Mouse (Mus musculus) limb, embryonic 11.5 days (tissue): ENCODE results near the gene 1700016K19Rik. TPM values are rescaled to one million over a fixed set of nuclear protein-coding genes. Genes with fewer than 3 reads are reported as not detected.

Experiments used
- ATAC-seq: fragments of 200-750 bp; cut with Nextera tagmentation; 2 replicates; pipeline ENCODE4 v1.8.0; 2017; ENCODE audit warnings: low read depth; ENCODE audit not compliant: insufficient number of reproducible peaks, low FRiP score, low TSS enrichment
- DNase-seq: peaks from one replicate; pipeline ENCODE4 v3.0.0-alpha.2; 2015; ENCODE audit warnings: low spot score
- H3K27ac ChIP-seq: fragments of 300-500 bp; sonication (generic); replicated peaks from 2 replicates; pipeline ENCODE4 v1.5.1; 2014; ENCODE audit warnings: low read depth, mild to moderate bottlenecking, low read length
- H3K27me3 ChIP-seq: fragments of 300-500 bp; sonication (generic); 2 replicates; pipeline ENCODE4 v1.6.1; 2014; ENCODE audit warnings: mild to moderate bottlenecking, low read length, mixed read lengths; ENCODE audit not compliant: control insufficient read depth, insufficient read depth
- H3K36me3 ChIP-seq: fragments of 300-500 bp; sonication (generic); 2 replicates; pipeline ENCODE4 v1.6.1; 2014; ENCODE audit warnings: mild to moderate bottlenecking, low read length, moderate library complexity, mixed read lengths; ENCODE audit not compliant: control insufficient read depth, insufficient read depth
- H3K4me1 ChIP-seq: fragments of 300-500 bp; sonication (generic); 2 replicates; pipeline ENCODE4 v1.6.1; 2014; ENCODE audit warnings: low read length, mixed read lengths; ENCODE audit not compliant: control insufficient read depth, insufficient read depth
- H3K4me2 ChIP-seq: fragments of 300-500 bp; sonication (generic); 2 replicates; pipeline ENCODE4 v1.6.1; 2014; ENCODE audit warnings: low read depth, mild to moderate bottlenecking, moderate library complexity; ENCODE audit not compliant: severe bottlenecking
- H3K4me3 ChIP-seq: fragments of 300-500 bp; sonication (generic); 2 replicates; pipeline ENCODE4 v1.5.1; 2014; ENCODE audit warnings: low read depth, low read length
- H3K9ac ChIP-seq: fragments of 300-500 bp; sonication (generic); 2 replicates; pipeline ENCODE4 v1.6.1; 2014; ENCODE audit warnings: mild to moderate bottlenecking, low read length
- H3K9me3 ChIP-seq: fragments of 300-500 bp; sonication (generic); 2 replicates; pipeline ENCODE4 v1.6.1; 2016; ENCODE audit warnings: low read length; ENCODE audit not compliant: control insufficient read depth
- WGBS: fragments of 180-500 bp; shearing (Covaris S2); extraction: QIAGEN DNeasy Blood & Tissue Kit; methylation state at CpG from one replicate; pipeline ENCODE4 v1.1.7; 2014; 5-methylcytosine and 5-hydroxymethylcytosine counted together
- polyA plus RNA-seq: library from polyadenylated mRNA; unstranded; fragments of >200 nt; fragmentation: Nextera tagmentation; extraction: Ambion mirVana; gene quantifications from 2 replicates; pipeline ENCODE4 v1.2.1, GENCODE M21; 2014

1700016K19Rik gene
- polyA plus RNA-seq, 1 experiment from 2014 or later, result 0.16 TPM

GRCm38 (mm10) chr11:76033836-76034235 is 34.1 kb downstream of the 1700016K19Rik start:
- Histone ChIP-seq H3K9me3 (no peaks in the 10 kb centered on the region), H3K27ac (no peak overlapping the region), H3K4me2 (no peak overlapping the region), H3K4me3 (no peak overlapping the region), H3K27me3 (no peaks in the 10 kb centered on the region), H3K4me1 (no peaks in the 10 kb centered on the region), H3K36me3 (no peaks in the 10 kb centered on the region), H3K9ac (no peak overlapping the region)
- ATAC-seq, result no peak
- DNase-seq, result no peak
- 76% methylated on average over 4 of the region's 4 CpGs for WGBS

DNA sequence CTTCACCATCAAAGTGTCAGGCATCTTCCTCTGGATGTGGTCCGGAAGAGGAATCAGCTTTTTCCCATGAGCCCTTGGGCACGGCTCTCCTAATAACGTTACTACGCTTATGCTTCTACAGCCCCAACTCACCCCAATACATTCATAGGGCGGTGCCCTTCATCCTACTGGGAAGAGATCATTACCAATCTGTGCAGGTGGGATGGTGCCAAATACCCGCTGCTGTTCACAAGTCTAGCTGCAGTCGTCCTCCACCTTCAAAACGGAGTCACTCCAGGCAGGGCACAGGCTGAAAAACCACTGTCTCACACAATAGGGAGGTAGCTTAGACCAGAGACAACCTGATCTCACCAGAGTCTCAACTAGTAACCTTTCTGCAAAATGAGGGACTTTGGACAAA is 35.5 kb downstream of the 1700016K19Rik start:
- 86% methylated on average over 8 of the region's 8 CpGs for WGBS
- H3K4me3 ChIP-seq, result no peak overlapping the region
- H3K36me3 ChIP-seq, result no peaks in the 10 kb centered on the region
- DNase-seq (no peak), ATAC-seq (no peak)
- H3K4me1 ChIP-seq, result no peaks in the 10 kb centered on the region
- no peaks in the 10 kb centered on the region for H3K9me3 ChIP-seq
- H3K27me3 ChIP-seq, result no peaks in the 10 kb centered on the region
- H3K27ac ChIP-seq, result no peak overlapping the region
- no peak overlapping the region for H3K4me2 ChIP-seq
- no peak overlapping the region for H3K9ac ChIP-seq

GRCm38 (mm10) chr11:76037581-76038294 is 38.0 kb downstream of the 1700016K19Rik start:
- Histone ChIP-seq H3K9ac (no peak overlapping the region), H3K9me3 (no peaks in the 10 kb centered on the region), H3K27me3 (no peaks in the 10 kb centered on the region), H3K4me3 (no peak overlapping the region), H3K4me2 (no peak overlapping the region), H3K4me1 (0 out of 2 replicates have a peak, but pooled peaks cover 3% of the 10 kb centered on the region), H3K36me3 (no peaks in the 10 kb centered on the region), H3K27ac (no peak overlapping the region)
- ATAC-seq (no peak), DNase-seq (no peak)
- 49% methylated on average over 6 of the region's 6 CpGs for WGBS

DNA sequence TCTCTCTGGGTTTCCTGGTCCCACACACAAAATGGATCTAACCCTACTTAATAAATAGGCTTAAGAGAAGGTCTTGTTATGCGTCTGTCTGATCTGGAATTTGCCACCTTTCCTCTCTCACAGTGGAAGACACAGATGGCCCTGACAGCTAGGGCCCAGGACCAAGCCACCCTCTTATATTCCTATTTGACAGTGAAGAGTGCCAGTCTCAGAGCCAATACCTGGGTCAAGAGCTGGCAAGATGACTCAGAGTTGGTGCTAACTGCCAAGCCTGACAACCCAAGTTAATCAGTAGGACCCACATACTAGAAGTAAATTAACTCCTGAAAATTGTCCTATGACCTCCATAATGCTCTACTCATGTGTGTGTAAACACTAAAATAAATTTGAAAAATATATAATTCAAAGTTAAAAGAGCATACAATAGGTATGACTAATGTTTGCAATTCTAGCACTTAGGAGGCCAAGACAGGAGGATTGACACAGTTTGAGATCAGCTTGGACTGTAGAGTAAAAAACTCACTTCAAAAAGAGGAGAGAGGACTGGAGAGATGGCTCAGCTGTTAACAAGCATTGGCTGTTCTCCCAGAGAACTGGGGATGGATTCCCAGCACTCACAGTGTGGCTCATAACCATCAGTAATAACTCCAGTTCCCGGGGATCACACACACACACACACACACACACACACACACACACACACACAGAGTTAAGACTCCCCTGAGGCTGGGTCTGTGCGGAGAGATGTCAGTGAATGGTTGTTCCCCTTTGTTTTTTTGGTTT is 39.8 kb downstream of the 1700016K19Rik start:
- Histone ChIP-seq H3K9me3 (no peaks in the 10 kb centered on the region), H3K27ac (no peak overlapping the region), H3K9ac (no peak overlapping the region), H3K4me2 (no peak overlapping the region), H3K4me1 (peaks cover 7% of the 10 kb centered on the region; the same call in 1 of the 2 replicates), H3K36me3 (no peaks in the 10 kb centered on the region), H3K4me3 (no peak overlapping the region), H3K27me3 (no peaks in the 10 kb centered on the region)
- DNase-seq (no peak), ATAC-seq (no peak)
- WGBS, result 85% methylated on average over 3 of the region's 3 CpGs

DNA sequence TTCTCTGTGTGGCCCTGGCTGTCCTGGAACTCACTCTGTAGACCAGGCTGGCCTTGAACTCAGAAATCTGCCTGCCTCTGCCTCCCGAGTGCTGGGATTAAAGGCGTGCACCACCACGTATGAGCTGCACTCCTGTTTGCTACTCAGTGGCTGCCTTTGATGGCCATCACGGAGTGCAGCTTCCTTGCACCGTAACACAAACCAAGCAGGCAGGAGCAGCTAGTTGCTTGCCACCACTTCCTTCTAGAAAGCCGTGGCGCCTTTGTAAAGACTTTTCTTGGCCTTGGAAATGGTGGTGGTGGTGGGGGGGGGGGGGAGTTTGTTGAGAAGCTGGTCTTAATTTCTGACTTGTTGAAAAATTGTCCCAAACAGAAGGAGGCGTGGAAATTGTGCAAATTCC is 40.4 kb downstream of the 1700016K19Rik start:
- no peaks in the 10 kb centered on the region for H3K27me3 ChIP-seq
- H3K4me3 ChIP-seq, result no peak overlapping the region
- no peak overlapping the region for H3K9ac ChIP-seq
- H3K36me3 ChIP-seq, result no peaks in the 10 kb centered on the region
- peaks cover 7% of the 10 kb centered on the region; the same call in 1 of the 2 replicates for H3K4me1 ChIP-seq
- no peak for ATAC-seq
- H3K9me3 ChIP-seq, result no peaks in the 10 kb centered on the region
- 89% methylated on average over 8 of the region's 8 CpGs for WGBS
- no peak overlapping the region for H3K4me2 ChIP-seq
- no peak for DNase-seq
- no peak overlapping the region for H3K27ac ChIP-seq

GRCm38 (mm10) chr11:76040761-76041376 is 41.2 kb downstream of the 1700016K19Rik start:
- Histone ChIP-seq H3K4me2 (no peak overlapping the region), H3K27me3 (no peaks in the 10 kb centered on the region), H3K36me3 (no peaks in the 10 kb centered on the region), H3K9me3 (no peaks in the 10 kb centered on the region), H3K4me1 (peaks cover 7% of the 10 kb centered on the region; the same call in 1 of the 2 replicates), H3K4me3 (no peak overlapping the region), H3K9ac (no peak overlapping the region), H3K27ac (no peak overlapping the region)
- ATAC-seq (no peak), DNase-seq (no peak)
- WGBS, result 70% methylated on average over 4 of the region's 4 CpGs

GRCm38 (mm10) chr11:76042041-76042638 is 42.4 kb downstream of the 1700016K19Rik start:
- DNase-seq, result no peak
- Histone ChIP-seq H3K27me3 (no peaks in the 10 kb centered on the region), H3K4me1 (peaks cover 7% of the 10 kb centered on the region; the same call in 1 of the 2 replicates), H3K4me2 (no peak overlapping the region), H3K9me3 (no peaks in the 10 kb centered on the region), H3K9ac (no peak overlapping the region), H3K4me3 (no peak overlapping the region), H3K27ac (no peak overlapping the region), H3K36me3 (no peaks in the 10 kb centered on the region)
- 61% methylated on average over 10 of the region's 10 CpGs for WGBS
- ATAC-seq, result no peak

DNA sequence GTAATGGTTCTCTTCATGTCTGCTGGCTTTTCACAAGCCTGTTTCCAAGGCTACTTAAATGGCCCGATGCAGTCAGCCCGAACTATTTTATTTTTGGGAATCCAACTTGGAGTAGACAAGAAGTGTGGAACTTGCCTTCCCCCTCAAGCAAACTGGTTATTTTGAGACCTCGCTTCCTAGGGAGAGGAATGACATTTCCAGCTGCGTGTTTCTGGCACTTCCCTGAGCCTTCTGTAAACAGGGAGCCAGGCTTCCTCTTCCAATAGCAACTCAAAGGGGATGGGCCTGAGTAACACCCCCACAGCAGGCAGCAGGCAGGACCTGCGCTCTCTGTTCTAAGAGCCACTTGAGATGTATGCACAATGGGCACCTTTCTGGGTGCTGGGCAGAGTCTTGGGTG is 43.2 kb downstream of the 1700016K19Rik start:
- H3K4me3 ChIP-seq, result no peak overlapping the region
- H3K36me3 ChIP-seq, result no peaks in the 10 kb centered on the region; the same call in 1 of the 2 replicates
- no peak overlapping the region for H3K4me2 ChIP-seq
- peaks cover 7% of the 10 kb centered on the region; the same call in 1 of the 2 replicates for H3K4me1 ChIP-seq
- no peak overlapping the region for H3K27ac ChIP-seq
- H3K9me3 ChIP-seq, result no peaks in the 10 kb centered on the region
- no peak for DNase-seq
- H3K27me3 ChIP-seq, result no peaks in the 10 kb centered on the region
- no peak for ATAC-seq
- WGBS, result 37% methylated on average over 5 of the region's 5 CpGs
- H3K9ac ChIP-seq, result no peak overlapping the region
